Mouse (Mus musculus) spleen, postnatal 4 days (tissue): Measurements from ENCODE around the gene Baiap2.
A peak's percentile ranks its signal among the peaks of the same experiment; 100 is the strongest.

ENCODE experiments used
- DNase-seq, 2 experiments: peaks; one replicate each; pipeline ENCODE4 v3.0.0; 2022; ENCODE audit warnings: low spot score in 2 of 2

Gene Baiap2

GRCm38 (mm10) chr11:119978701-119979100 is 36.1 kb downstream of the Baiap2 start:
- no peak for DNase-seq

- no peak for DNase-seq
Measured at GRCm38 (mm10) chr11:119979596-119980385, 37.2 kb downstream of the Baiap2 start.

GRCm38 (mm10) chr11:119981769-119982168 is 39.2 kb downstream of the Baiap2 start:
- DNase-seq: no peak

GRCm38 (mm10) chr11:119982236-119982635 is 39.7 kb downstream of the Baiap2 start:
- DNase-seq: no peak

- DNase-seq: no peak
Measured at GRCm38 (mm10) chr11:119983151-119983550, 40.6 kb downstream of the Baiap2 start.

GRCm38 (mm10) chr11:119986751-119987425 is 44.3 kb downstream of the Baiap2 start:
- DNase-seq: no peak

GRCm38 (mm10) chr11:119987876-119988275 is 45.3 kb downstream of the Baiap2 start:
- DNase-seq: no peak

- no peak for DNase-seq
Measured at GRCm38 (mm10) chr11:119988391-119988790, 45.8 kb downstream of the Baiap2 start.

- DNase-seq: no peak
Measured at GRCm38 (mm10) chr11:119989115-119989564, 46.6 kb downstream of the Baiap2 start.

- DNase-seq: no peak
Measured at GRCm38 (mm10) chr11:119990658-119991337, 48.2 kb downstream of the Baiap2 start.

GRCm38 (mm10) chr11:119991338-119991678 is 48.7 kb downstream of the Baiap2 start:
- peak; percentile 77 to 94 for DNase-seq

GRCm38 (mm10) chr11:119997351-119997750 is 54.8 kb downstream of the Baiap2 start:
- DNase-seq: no peak

GRCm38 (mm10) chr11:120002041-120002440 is 59.5 kb downstream of the Baiap2 start:
- DNase-seq: no peak

- no peak for DNase-seq
Measured at GRCm38 (mm10) chr11:120002634-120003220, 60.2 kb downstream of the Baiap2 start.

- no peak for DNase-seq
Measured at GRCm38 (mm10) chr11:120005434-120006317, 63.1 kb downstream of the Baiap2 start.

- no peak for DNase-seq
Measured at GRCm38 (mm10) chr11:120007496-120008080, 65.0 kb downstream of the Baiap2 start.

- no peak for DNase-seq
Measured at GRCm38 (mm10) chr11:120008501-120008900, 65.9 kb downstream of the Baiap2 start.

GRCm38 (mm10) chr11:120008956-120009355 is 66.4 kb downstream of the Baiap2 start:
- DNase-seq: no peak

- no peak for DNase-seq
Measured at GRCm38 (mm10) chr11:120009937-120010336, 67.4 kb downstream of the Baiap2 start.

GRCm38 (mm10) chr11:120011114-120011760 is 68.7 kb downstream of the Baiap2 start:
- DNase-seq: no peak
